Mouse (Mus musculus): Measurements from ENCODE around the gene Wwc1.
"Not testable (repeated sequence)": the region's sequence is repeated elsewhere in the genome, so short reads cannot be mapped to it uniquely, and the experiment has no call there.

Gene Wwc1

DNA sequence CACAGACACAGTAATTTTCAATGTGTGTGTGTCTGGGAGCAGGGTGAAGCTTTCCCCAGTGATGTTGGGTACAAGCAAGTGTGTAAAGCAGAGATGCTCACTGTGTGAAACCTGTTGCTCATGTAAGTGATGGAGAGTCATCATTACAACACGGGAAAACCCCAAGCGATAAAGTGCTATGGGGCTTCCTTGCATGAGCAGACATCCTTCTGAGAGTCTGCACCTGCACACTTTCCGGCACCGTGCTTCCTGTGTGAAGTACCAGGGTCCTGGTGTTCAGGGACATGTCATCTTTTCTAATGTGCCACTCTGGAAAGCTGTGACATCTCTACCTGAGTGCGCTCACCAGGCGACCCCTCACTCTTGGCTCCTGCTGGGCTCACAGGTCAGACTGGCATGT lies 97.5 kb downstream of the Wwc1 start:
- DNase-seq (ENCODE audit: low spot score in 2 of 2): no peak

GRCm38 (mm10) chr11:35878559-35878897 lies 101.8 kb downstream of the Wwc1 start:
- DNase-seq (ENCODE audit: low spot score in 2 of 2): no peak

DNA sequence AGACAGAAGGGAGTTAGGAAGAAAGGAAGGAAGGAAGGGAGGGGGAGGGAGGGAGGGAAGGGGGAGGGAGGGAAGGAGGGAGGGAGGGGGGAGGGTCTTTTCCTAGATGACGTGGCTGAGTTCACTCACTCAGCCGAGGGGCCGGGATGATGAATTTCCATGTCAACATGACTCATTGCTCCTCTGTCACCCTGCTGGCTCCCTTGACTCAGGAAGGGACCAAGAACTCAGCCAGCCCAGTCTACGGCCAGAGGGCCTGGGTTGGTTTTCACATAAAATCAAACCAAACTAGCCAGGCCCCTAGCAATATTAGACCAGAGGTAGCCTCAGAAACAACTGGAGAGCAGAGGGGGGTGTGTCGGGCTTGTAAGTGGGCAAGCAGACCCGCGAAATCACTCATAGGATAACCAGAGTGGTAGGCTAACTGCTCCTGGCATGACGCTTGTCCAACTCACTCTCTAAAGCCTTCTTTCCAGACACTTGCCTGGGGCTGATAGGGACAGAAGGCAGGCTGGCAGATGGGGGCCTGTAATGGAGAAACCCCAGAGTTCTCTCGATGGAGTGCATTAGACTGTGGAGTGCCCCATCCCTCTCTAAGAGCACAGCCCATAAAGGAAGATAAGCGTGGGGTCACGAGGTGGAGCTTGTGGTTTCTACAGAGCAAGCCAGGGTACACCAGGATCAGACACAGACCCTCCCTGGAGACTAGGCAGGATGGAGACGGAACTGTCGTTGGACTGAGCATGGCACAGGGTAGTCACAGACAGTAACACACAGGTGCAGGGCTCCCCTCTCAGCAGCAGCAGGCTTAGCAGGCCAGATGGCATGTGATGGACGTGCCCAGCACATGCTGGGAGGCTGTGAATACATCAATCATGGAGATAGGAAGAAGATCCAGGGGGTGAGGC lies 102.4 kb downstream of the Wwc1 start:
- peak in 1 of 2 experiments; percentile 51 for DNase-seq (ENCODE audit: low spot score in 2 of 2)

- DNase-seq (ENCODE audit: low spot score in 2 of 2): no peak
These were observed 106.6 kb downstream of the Wwc1 start for GRCm38 (mm10) chr11:35873624-35874244.

DNA sequence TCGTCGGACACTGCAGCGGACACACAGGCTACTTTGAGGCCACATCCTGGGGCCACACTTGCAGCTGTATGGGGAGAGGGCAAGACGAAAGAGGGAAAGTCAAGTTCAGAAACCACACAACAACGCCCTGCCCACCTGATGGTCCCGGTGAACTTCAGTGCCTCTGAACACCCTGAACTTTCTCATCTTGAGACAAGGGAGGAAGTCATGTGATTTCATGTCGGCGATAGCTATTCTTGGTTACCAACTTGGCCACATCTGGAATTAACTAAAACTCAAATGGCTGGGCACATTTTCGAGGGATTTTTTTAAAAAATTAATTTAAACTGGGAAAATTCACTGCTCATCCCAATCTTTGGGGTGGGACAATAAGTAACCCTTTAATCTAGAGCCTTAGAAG lies 109.4 kb downstream of the Wwc1 start:
- DNase-seq (ENCODE audit: low spot score in 2 of 2): no peak

DNA sequence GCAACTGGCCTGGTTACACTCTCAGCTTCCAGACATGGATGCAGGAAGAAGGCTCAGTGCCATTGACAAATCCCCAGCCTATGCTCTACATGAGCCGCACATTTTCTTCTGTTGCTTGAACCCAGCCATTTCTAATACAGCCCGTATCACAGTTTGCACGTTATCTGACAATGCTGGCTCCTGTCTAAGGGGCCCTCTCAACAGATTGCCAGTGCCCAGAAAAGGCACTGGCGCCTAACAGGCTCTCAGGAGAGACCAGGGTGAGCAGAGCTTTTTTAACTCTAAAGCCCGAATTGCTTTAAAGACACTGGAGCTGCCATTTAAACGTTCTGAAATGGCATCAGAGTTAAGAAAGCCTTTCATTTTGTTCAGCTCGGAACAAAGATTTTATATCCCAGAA lies 114.2 kb downstream of the Wwc1 start:
- no peak for DNase-seq (ENCODE audit: low spot score in 2 of 2)

DNA sequence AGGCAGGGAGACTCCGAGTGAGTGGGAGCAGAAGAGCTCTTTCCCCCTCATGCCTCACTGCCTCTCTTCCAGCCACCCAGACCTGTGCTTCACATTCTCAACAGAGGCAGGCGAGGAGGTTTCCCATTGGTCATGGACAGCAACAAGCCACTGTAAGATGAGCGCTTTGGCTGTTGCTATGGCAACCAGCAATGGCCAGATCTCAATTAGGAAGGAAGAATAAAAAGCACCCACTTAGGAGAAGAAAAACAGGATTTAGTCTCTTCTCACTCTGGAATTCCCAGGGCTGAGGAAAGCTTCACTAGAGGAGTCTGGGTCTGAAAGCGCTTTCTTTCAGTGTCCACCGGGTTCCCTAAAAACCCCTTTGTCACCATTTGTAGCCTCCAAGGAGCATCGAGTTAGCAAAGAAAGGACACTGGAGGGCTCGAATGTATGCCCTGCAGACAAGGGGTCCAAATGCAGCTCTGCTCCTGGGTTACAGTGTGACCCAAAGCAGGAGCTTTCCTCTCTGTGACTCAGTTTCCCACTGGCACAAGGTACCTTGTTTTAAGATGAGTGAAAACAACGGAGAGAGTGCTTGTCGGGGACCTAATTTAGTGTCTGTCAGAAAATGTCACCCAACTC lies 115.2 kb downstream of the Wwc1 start:
- DNase-seq (ENCODE audit: low spot score in 2 of 2): peak in 1 of 2 experiments; percentile 50

- no peak for DNase-seq (ENCODE audit: low spot score in 2 of 2)
These were observed 116.7 kb downstream of the Wwc1 start for GRCm38 (mm10) chr11:35863653-35864052.

DNA sequence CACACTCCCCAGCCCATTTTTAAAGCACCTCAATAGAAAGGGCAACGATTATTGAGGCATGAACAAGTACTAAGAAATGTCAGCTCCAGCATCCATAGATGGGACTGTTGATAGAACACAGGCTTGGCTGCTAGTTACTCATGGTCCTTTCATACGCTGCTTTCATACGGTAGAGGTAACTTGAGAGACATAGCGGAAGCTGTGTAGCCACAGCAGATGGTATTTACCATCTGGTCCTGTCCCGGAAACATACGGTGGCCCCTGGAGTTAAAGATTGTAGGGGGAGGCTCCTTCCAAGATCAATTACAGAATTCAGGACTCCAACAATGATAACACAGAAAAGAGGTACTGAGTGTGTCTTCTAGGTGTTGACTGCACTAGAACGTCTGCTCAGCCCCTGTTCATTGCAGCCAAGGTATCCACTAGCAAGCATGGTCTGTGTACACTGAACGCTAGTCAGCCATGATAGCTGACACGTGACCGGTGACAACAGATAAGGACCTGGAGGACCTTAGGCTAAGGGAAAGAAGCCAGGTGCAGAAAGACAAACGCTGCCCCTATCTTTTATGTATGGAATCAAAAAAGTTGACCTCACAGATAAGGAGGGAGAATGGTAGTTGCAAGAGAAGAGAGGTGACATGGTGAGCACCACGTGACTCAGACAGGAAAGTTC lies 122.8 kb downstream of the Wwc1 start:
- no peak for DNase-seq (ENCODE audit: low spot score in 2 of 2)

DNA sequence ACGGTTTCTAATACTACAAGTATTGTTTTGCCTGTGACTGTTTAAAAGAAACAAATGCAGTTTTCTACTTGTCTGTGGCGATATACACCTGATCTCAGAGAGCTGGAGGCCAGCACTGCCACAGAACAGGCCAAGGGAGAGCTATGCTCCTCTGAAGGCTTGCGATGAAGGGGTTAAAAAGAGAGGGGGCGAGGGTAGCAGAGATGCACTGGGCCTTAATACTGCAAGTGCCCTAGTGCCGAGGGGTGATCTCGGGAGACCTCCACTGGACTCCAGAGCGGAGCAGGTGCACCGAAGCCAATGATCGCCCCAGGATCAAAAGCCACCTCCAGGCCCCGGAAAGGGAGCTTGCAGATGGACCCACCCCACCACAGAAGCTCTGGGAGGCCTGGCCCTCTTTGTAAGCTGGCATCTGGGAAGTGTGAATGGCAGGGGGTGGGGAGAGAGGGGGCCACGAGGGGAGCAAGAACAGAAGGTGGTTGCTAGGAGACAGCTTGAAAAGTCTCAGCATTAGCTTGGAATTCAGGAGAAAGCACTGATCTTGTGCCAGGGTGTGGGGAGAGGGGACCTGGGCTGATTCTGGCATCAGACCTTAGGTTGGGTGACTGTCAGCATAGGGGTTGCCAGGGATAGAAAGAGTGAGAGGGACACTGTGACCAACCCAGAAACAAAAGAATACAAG lies 123.8 kb downstream of the Wwc1 start:
- peak in 1 of 2 experiments; percentile 62 for DNase-seq (ENCODE audit: low spot score in 2 of 2)

DNA sequence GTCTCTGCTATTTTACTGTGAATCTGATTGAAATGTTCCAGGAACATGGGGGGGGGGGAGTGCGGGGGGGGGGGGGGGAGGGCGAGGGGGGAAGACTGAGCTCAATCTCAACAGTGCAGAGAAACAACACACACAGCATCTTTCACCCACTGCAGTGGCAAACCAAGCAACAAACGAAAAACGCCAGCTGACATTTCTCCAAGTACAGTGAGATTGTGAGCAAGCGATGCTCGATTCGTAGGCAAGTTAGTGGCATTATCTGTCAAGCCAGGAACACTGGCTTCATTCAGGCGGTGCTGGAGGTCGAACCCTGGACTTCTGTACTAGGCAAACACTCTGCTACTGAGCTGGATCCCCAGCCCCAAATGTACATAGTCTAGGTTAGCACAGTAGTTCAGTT lies 124.8 kb downstream of the Wwc1 start:
- DNase-seq (ENCODE audit: low spot score in 2 of 2): no peak

GRCm38 (mm10) chr11:35854941-35855340 lies 125.4 kb downstream of the Wwc1 start:
- DNase-seq (ENCODE audit: low spot score in 2 of 2): no peak

DNA sequence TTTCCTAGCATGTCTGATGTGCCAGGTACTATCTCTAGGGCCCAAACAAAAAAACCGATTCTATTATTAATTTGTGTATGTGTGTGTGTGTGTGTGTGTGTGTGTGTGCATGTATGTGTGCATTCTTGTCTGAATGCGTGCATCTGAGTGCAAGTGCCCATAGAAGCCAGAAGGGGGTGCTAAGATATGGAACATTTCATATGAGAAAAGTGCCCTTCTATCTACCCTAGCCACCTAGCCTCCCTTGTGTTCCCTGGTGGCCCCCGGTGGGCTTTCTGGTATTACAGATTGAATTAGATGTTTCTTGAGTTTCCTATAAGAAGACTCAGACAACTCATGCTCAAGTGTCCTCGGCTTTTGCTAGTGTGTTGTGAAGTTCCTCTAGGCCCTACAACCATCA lies 126.7 kb downstream of the Wwc1 start:
- DNase-seq (ENCODE audit: low spot score in 2 of 2): no peak

DNA sequence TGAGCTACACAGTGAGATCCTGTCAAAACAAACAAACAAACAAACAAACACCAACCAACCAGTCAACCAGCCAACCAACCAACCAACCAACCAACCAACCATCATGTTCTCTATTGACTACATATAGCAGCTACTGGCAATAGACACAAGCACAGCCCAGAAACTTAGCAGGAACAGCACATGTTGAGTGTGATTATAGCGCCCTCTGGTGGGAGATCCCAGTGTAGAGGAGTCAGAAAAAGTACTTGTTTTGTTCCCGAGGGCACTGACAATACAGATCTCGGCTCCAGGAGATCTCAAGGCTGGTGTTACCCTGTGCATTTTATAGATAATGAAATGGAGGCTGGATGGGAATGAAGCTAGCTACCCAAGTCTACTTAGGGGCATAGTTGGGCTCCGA lies 127.6 kb downstream of the Wwc1 start:
- DNase-seq (ENCODE audit: low spot score in 2 of 2): no peak

DNA sequence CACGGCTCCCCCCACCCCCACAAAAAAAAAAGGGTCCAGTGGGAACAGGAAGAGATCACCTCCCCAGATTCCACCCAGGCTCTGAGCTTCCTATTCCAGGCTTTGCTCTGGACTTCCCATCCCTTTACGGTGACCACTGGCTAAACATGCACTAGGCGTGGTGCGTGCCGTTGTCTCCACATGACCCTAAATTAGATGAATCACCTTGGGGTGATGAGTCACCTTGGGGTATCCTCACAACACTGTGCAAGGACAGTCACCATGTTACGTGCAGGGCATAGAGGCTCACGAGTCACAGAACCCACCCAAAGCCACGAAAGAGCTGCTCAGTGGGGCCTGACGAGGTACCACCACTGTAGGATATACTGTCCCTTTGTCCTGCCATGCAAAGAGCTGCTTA lies 136.0 kb downstream of the Wwc1 start:
- DNase-seq (ENCODE audit: low spot score in 2 of 2): no peak

DNA sequence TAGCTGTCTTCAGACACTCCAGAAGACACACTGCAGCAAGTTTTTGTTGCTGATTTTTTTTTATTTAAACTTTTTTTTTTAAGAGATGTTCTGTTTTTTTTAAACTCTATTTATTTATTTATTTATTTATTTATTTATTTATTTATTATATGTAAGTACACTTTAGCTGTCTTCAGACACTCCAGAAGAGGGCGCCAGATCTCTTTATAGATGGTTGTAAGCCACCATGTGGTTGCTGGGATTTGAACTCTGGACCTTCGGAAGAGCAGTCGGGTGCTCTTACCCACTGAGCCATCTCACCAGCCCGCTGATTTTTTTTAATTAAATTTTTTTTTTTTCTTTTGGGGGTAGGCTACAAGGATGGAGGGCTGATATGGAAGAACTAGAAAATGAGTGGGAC lies 137.8 kb downstream of the Wwc1 start:
- DNase-seq (ENCODE audit: low spot score in 2 of 2): not testable (repeated sequence)

- DNase-seq (ENCODE audit: low spot score in 2 of 2): no peak
These were observed 138.5 kb downstream of the Wwc1 start for GRCm38 (mm10) chr11:35841738-35842325.

GRCm38 (mm10) chr11:35840806-35841205 lies 139.5 kb downstream of the Wwc1 start:
- not testable (repeated sequence) for DNase-seq (ENCODE audit: low spot score in 2 of 2)

GRCm38 (mm10) chr11:35840282-35840681 lies 140.0 kb downstream of the Wwc1 start:
- no peak for DNase-seq (ENCODE audit: low spot score in 2 of 2)

GRCm38 (mm10) chr11:35838345-35839338 lies 141.7 kb downstream of the Wwc1 start:
- peak; percentile 60 to 76 for DNase-seq (ENCODE audit: low spot score in 2 of 2)
